Mouse (Mus musculus): Measurements from ENCODE around the gene Rac1. TPM values are rescaled to one million over a fixed set of nuclear protein-coding genes. Genes with fewer than 3 reads are reported as not detected.

Rac1 gene
- total RNA-seq, 2 experiments from 2014 or later: 257 to 259 TPM

GRCm38 (mm10) chr5:143530715-143531114 lies 2.9 kb upstream of the Rac1 start:
- intact Hi-C loops (cut with DNase I): no loop called here
- no peak for DNase-seq

GRCm38 (mm10) chr5:143528308-143528683 lies 460 bp upstream of the Rac1 start:
- intact Hi-C loops (cut with DNase I): loop anchor here (2.0 kb wide), 1 partner anchor 19 kb away; no protein-coding TSS in a partner anchor
- DNase-seq: no peak

- intact Hi-C loops (cut with DNase I): loop anchor here (2.0 kb wide), 1 partner anchor 14 kb away; no protein-coding TSS in a partner anchor
- DNase-seq: no peak
Measured at GRCm38 (mm10) chr5:143526698-143527331, 1.0 kb downstream of the Rac1 start.

- intact Hi-C loops (cut with DNase I): loop anchor here (2.0 kb wide), 1 partner anchor 13 kb away; no protein-coding TSS in a partner anchor
- DNase-seq: no peak
Measured at GRCm38 (mm10) chr5:143525454-143526225, 2.2 kb downstream of the Rac1 start.

DNA sequence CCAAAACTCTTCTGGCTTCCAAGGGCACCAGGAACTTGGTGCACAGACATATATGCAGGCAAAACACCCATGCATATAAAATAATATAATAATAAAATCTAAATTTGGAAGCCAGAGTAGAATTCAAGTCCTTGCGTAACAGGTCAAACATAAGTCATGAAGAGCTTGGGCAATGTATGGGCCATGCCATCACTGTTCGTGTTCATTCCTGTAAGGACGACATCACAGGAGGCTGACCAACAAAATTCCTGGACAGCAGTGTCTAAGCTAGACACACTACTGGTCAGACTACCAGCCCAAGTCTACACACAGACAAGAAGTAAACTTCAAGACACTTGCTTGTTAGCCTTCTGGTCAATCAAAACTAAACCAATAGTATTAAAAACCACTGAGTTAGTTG lies 5.0 kb downstream of the Rac1 start:
- no peak for DNase-seq
- intact Hi-C loops (cut with DNase I): no loop called here

DNA sequence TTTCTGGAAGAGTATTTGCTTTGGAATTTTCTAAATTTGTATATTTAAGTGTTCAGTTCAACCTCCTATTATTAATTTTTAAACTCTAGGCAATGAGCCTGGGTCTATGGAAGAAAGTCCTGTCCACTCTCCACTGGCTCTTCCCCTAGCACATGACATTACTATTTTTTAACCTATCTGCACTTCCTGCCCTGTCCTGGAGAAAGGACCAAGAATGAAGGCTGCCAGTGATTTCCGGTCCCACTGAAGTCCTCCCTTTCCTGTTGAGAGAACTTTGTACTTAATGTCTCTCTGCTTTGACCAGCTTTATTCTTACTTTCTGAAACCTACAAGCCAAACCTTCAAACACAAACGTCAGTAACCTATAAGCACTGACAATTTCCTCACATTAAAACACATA lies 7.4 kb downstream of the Rac1 start:
- intact Hi-C loops (cut with DNase I): no loop called here

GRCm38 (mm10) chr5:143518045-143518591 lies 9.7 kb downstream of the Rac1 start:
- intact Hi-C loops (cut with DNase I): no loop called here
- no peak for DNase-seq

More for the DNA sequence above, 7.4 kb downstream of the Rac1 start:
- no peak for DNase-seq

DNA sequence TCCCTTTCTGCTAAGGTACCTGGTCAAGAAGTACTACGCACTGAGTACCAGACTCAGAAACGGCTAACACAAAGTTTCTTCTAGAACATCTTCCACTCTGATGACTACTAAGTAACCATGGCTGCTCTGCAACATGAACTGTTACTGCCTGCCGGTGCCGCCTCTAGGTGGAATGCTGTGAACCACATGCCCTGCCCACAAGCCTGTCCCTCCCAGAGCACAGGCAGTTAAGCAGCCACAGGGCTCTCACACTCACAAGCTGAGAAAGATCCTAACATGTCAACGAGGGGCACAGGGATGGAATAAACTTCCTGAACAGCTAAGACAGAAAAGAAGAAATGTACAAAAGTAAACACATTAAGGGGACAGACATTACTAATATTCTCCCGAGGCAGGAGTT lies 10.4 kb downstream of the Rac1 start:
- intact Hi-C loops (cut with DNase I): no loop called here
- no peak for DNase-seq

- intact Hi-C loops (cut with DNase I): no loop called here
- no peak for DNase-seq
Measured at GRCm38 (mm10) chr5:143517005-143517404, 10.8 kb downstream of the Rac1 start.

DNA sequence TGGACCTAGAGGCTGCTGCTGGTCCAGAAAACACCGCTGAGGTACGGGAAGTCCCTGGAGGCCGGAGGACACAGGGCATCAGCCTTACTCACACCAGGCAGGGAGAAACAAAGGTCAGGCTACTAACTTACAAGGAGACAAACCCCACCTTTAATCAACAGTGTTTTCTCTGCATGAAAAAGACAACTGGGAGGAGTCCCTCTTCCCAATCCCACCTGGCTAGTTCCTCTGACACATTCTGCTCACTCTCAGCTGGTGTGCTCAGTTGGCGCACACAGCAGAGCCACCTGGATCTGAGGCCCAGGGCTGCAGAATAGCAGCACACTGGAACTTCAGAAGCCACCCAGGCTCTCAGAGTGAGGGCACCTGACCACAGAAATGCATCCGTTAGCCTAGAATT lies 13.0 kb downstream of the Rac1 start:
- intact Hi-C loops (cut with DNase I): no loop called here
- no peak for DNase-seq

DNA sequence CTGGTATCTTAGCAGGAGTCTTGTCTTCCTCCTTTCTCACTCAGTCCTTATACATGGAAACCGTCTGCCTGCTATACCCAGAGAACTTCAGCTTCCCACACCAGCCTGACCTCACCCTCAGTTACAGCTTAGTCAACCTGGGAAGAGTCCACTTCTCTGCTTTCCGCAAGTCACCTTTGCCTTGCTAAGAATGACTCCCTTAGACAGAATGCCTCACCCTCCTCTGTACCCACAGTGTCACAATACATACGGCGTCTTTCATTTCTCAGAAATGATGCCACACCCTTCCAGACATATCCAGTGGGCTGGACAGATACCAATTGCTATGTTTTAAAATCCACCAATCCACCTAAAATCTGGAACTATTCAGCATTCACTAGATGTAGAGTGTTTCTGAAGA lies 15.5 kb downstream of the Rac1 start:
- DNase-seq: no peak
- intact Hi-C loops (cut with DNase I): loop anchor here (2.0 kb wide), 1 partner anchor 14 kb away; no protein-coding TSS in a partner anchor

DNA sequence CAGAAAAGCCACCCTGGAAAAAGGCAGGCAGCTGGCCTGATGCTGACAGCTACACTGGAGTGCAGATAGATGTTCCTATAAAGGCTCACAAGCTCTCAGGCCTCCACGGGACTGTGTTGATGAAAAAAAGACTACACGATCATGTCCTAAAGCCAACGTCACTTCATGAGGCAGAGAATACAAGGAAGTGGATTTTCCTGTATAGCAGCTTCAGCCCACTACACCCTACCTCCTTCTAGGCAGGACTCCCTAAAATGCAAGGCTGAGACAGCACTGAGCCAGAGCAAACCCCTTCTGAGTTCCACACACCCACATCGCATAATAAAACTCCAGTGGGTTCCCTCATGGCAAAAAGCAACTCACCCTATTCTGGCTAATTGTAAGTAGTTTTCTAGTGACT lies 16.3 kb downstream of the Rac1 start:
- no peak for DNase-seq
- intact Hi-C loops (cut with DNase I): no loop called here

DNA sequence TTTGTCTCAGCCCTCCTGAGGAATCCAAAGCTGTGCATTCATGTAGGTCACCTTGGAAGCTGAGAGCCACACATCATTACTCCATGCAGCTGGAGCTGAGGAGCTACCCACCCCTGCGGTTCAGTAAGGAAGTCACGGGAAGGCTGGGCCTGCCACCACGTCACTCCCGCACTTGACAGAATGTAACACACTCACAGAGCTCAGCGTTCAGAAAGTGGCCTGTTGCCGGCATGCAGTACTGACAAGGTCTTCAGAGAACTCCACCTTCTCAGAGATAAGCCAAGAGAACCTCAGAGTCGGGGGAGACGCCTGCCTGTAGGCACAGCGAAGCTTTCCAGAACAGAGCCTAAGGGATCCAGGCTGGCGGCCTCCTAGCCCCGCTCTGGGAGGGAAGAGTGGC lies 18.1 kb downstream of the Rac1 start:
- peak in 1 of 2 experiments; percentile 36 for DNase-seq
- intact Hi-C loops (cut with DNase I): no loop called here

- intact Hi-C loops (cut with DNase I): no loop called here
- DNase-seq: no peak
Measured at GRCm38 (mm10) chr5:143509294-143509693, 18.5 kb downstream of the Rac1 start.

DNA sequence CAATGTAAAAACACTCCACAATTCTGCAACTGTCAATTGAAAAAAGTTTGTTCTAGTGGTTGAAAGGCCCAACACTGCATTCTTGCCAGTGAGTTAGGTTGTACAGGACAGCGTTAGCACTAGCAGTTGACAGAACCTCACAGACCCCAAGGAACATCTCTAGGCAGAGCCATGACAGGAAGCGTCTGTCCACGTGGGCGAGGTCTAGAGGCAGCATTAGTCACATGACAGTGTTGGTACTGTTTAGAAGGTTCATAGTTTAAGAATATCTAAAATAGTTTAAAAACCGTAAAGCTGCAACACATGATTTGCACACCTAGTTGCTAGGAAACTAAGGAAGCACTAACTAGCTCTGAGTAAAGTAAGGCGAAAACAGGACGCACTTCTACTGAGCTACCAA lies 22.3 kb downstream of the Rac1 start:
- no peak for DNase-seq
- intact Hi-C loops (cut with DNase I): no loop called here

- intact Hi-C loops (cut with DNase I): no loop called here
- no peak for DNase-seq
Measured at GRCm38 (mm10) chr5:143505056-143505455, 22.8 kb downstream of the Rac1 start.

- intact Hi-C loops (cut with DNase I): no loop called here
- no peak for DNase-seq
Measured at GRCm38 (mm10) chr5:143504453-143504852, 23.4 kb downstream of the Rac1 start.

DNA sequence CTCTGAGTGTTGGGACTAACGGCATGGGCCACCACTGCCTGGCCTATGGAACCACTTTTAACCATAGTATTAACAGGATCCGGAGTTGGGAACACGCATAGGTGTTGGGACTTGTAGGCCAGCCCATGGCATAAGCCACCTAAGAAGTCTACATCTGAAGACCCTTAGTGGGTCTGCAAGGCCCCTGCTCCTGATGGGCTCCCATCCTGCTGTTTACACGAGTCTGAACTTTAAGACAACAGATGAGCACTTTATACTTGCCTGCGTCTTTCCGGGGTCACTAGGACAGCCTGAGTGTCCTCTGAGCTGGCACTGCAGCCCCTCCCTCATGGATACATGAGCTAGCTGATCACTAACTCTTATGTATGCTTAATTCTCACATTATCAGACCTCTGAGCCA lies 24.1 kb downstream of the Rac1 start:
- intact Hi-C loops (cut with DNase I): loop anchor here (2.0 kb wide), 1 partner anchor 43 kb away; no protein-coding TSS in a partner anchor
- DNase-seq: no peak

DNA sequence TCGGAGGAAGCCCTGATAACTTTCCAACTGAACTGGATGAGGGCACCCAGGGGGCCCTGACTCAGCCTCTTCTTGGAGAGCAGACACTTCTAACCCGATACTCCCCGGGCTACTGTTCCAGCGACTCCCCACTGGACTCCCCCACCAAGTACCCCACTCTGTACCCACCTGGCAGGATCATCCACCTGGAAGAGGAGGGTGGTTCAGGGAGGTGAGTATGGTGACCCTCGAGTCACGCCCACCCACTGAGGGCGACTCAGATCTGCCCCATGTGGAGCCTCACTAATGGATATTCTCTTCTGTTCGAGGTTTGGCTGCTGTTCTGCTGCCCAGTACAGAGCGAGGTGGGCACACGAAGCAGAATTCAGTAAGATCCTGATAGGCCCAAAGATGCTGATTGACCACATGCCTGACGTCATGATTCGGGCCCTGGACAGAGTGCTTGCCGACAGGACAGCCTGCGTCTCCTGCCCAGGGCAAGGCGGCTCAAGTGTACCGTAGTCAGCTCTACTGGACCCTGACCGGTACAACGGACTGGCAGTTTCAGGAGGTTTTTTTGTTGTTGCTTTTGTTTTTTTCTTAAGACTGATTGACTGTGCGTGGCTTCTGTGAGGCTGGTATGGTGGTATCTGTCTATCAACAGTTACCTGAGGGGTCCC lies 24.8 kb downstream of the Rac1 start:
- intact Hi-C loops (cut with DNase I): loop anchor here (2.0 kb wide), 1 partner anchor 44 kb away; no protein-coding TSS in a partner anchor
- no peak for DNase-seq

- no peak for DNase-seq
- intact Hi-C loops (cut with DNase I): loop anchor here (2.0 kb wide), 1 partner anchor 45 kb away; no protein-coding TSS in a partner anchor
Measured at GRCm38 (mm10) chr5:143501649-143502048, 26.2 kb downstream of the Rac1 start.

- intact Hi-C loops (cut with DNase I): no loop called here
- DNase-seq: no peak
Measured at GRCm38 (mm10) chr5:143501140-143501539, 26.7 kb downstream of the Rac1 start.

All from heart, postnatal 14 days (tissue).